Mouse (Mus musculus): ENCODE results near the gene Il23r.

DNA sequence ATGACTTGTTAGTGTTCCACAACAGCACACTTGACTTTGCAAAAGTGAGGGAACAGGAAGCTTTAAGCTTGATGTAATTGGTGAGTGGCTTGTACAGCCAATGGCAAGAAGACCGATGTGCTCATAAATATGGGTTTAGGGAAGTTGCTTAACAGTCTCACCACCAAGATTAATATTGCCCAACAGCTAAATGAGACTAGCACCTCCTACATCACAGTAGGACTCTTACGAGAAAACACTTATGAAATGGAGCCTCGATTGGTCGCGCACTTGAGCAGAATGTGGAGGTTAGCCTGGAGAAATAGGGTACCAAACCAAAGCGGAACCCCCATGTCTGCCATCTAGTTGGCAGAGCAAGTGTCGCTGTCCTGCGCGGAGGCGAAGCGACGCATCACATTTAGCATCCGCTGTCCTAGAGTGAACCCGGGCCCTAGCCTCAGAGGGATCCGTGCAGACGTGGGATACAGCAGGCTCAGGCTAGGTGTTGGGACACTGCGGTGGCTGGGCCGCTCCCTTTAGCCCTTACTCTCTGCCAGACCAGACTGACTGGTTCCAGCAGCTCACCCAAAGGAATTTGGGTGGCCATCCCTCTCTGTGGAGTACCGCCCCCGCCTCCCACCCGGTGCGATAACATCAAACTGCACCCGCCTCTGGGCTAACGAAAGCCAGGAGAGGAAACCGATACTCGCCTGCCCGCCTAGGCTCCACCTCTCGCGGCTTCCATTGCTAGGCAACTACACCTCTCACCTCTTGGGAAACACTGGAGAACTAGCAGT is 41.2 kb upstream of the Il23r start:
- TF ChIP-seq CTCF (IDR thresholded peaks at IDR 0.05; ENCODE audit: low read depth) (no peak), EP300 (IDR thresholded peaks at IDR 0.05; ENCODE audit: low read depth) (no peak)
